Mouse (Mus musculus): ENCODE data around the gene Fbxl21.

Gene Fbxl21

GRCm38 (mm10) chr13:56581961-56582434, 59.7 kb downstream of the Fbxl21 start:
- no peak for DNase-seq (ENCODE audit: low spot score)

GRCm38 (mm10) chr13:56582720-56583119, 60.4 kb downstream of the Fbxl21 start:
- no peak for DNase-seq (ENCODE audit: low spot score)

DNA sequence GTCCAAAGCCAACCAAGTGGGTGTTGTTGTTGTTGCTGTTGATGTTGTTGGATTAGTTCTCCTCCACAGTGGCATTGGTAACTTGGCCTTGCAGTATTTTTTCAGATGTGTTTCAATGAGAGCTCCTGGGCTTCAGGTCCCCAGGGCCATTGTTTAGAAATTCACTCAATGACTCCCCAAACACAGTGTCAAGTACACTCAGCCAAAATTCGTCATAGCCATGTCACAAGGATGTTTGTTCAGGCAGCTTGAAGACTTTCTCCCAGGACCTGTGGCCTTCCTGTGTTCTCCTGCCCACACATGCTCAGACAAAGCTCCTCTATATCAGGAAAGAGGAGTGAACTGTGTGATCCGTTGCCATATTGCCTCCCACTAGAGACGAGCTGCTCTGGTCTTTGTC, 63.8 kb downstream of the Fbxl21 start:
- no peak for DNase-seq (ENCODE audit: low spot score)

Measured in T-cell, adult 2 months (primary cell).